ENCODE assay signal across 35 mouse cellular contexts in the genomic region with DNA sequence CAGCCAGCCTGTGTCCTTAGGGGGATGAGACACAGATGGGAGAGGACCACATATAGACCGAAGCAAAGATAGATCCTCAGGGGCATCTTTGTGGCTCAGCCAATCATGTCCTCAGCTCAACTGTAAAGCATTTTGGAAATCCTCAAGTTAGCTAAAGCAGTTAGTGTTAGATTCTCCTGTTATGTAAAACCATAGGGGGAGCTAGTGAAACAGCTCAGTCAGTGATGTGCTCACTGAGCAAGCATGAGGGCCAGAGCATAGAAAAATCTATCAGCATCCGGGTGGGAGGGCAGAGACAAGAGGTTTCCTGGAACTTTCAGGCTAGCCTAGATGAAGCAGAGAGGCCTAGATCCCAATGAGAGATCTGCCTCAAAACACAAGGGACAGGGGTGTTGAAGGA. TPM values are rescaled to one million over a fixed set of nuclear protein-coding genes. Genes with fewer than 3 reads are reported as not detected.
"Had no signal": no experiment of that assay in that cellular context is flagged by ENCODE, and none has a peak within 500 bp of the region (broad histone marks: within the 10 kb centered on the region; RNA-seq: fewer than 3 reads in every experiment).

No protein-coding gene starts in this region.

- H3K9me3 ChIP-seq: heart, embryonic 10.5 days; heart, embryonic 12.5 days; hindbrain, embryonic 10.5 days; hindbrain, embryonic 12.5 days; intestine, embryonic 15.5 days; limb, embryonic 10.5 days; limb, embryonic 12.5 days; liver, embryonic 12.5 days; liver, embryonic 15.5 days had no signal

- H3K4me2 ChIP-seq: heart, embryonic 12.5 days; hindbrain, embryonic 12.5 days; hindbrain, embryonic 14.5 days; intestine, embryonic 15.5 days; limb, embryonic 12.5 days; liver, embryonic 12.5 days; liver, embryonic 15.5 days had no signal

- H3K9ac ChIP-seq: heart, embryonic 12.5 days; hindbrain, embryonic 12.5 days; hindbrain, embryonic 14.5 days; intestine, embryonic 15.5 days; limb, embryonic 12.5 days; liver, embryonic 12.5 days; liver, embryonic 15.5 days had no signal

- H3K36me3 ChIP-seq: heart, embryonic 10.5 days; heart, embryonic 12.5 days; hindbrain, embryonic 10.5 days; hindbrain, embryonic 12.5 days; intestine, embryonic 15.5 days; limb, embryonic 10.5 days; limb, embryonic 12.5 days; liver, embryonic 12.5 days; liver, embryonic 15.5 days had no signal

- H3K27me3 ChIP-seq: intestine, embryonic 15.5 days had no signal

- ATAC-seq: hindbrain, embryonic 16.5 days; inflammation-experienced regulatory T-cells, adult 6 months; intestine, embryonic 15.5 days; liver, embryonic 12.5 days had no signal

- H3K27ac ChIP-seq: heart, embryonic 10.5 days; hindbrain, embryonic 10.5 days; hindbrain, embryonic 12.5 days; hindbrain, embryonic 14.5 days; intestine, embryonic 15.5 days; left cerebral cortex, adult 2 months; limb, embryonic 10.5 days; limb, embryonic 12.5 days; liver, embryonic 12.5 days; liver, embryonic 15.5 days had no signal

- H3K4me3 ChIP-seq: heart, embryonic 10.5 days; heart, embryonic 12.5 days; hindbrain, embryonic 10.5 days; hindbrain, embryonic 12.5 days; intestine, embryonic 15.5 days; left cerebral cortex, adult 2 months; limb, embryonic 10.5 days; limb, embryonic 12.5 days; liver, embryonic 12.5 days; liver, embryonic 15.5 days had no signal

- H3K4me1 ChIP-seq: hindbrain, embryonic 10.5 days; hindbrain, embryonic 12.5 days; intestine, embryonic 15.5 days; limb, embryonic 10.5 days; limb, embryonic 12.5 days; liver, embryonic 12.5 days; liver, embryonic 15.5 days had no signal

- DNase-seq: gastrocnemius, postnatal 14 days; gastrocnemius, postnatal 36 days; heart, adult 11 months; heart, postnatal 10 days; heart, postnatal 4 days; kidney, adult 18-20 months; kidney, adult 8-10 months; kidney, postnatal 10 days; kidney, postnatal 25 days; kidney, postnatal 4 days; layer of hippocampus, adult 9-11 months had no signal

RNA-seq across cellular contexts. Expression of gene Prss54, which starts 48.7 kb away (rescaled TPM):
- total RNA-seq: gastrocnemius, adult 18-20 months; gastrocnemius, adult 8-10 months; gastrocnemius, postnatal 14 days; gastrocnemius, postnatal 36 days; heart, adult 8-10 months; heart, postnatal 10 days; heart, postnatal 25 days; heart, postnatal 4 days; layer of hippocampus, adult 8-10 months; liver, adult 2 months had no signal
- polyA plus RNA-seq: heart, embryonic 10.5 days; heart, embryonic 12.5 days; heart, embryonic 14.5 days; heart, embryonic 16.5 days; hindbrain, embryonic 10.5 days; hindbrain, embryonic 12.5 days; hindbrain, embryonic 14.5 days; hindbrain, embryonic 16.5 days; inflammation-experienced regulatory T-cells, adult 6 months; intestine, embryonic 15.5 days; kidney, embryonic 14.5 days; kidney, embryonic 16.5 days; limb, embryonic 10.5 days; limb, embryonic 12.5 days; limb, embryonic 14.5 days; liver, adult 2 months; liver, embryonic 12.5 days; liver, embryonic 15.5 days had no signal
